Mouse (Mus musculus): ENCODE data around the gene Sec22b.

Gene Sec22b

GRCm38 (mm10) chr3:97909737-97910136 is 8.7 kb downstream of the Sec22b start:
- no peak for DNase-seq (ENCODE audit: low spot score)

DNA sequence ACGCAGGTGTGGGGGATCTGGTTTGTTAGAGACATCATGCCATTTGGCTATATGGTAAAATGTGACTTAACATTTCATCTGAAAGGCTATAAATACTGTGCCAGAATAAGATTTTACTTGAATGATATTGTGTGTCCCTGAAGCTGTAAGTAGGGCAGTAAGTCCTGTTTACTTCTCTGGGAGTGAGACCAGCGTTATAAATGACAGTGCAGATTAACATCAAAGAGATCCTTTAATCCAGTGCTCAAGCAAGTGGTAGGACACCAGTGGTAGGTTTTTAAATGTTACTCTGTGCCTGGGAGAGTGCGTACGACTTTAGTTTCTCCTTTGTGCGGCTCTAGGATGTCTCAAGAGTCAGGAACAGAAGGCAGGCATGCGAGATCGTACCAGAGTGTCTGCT is 10.1 kb downstream of the Sec22b start:
- no peak for DNase-seq (ENCODE audit: low spot score)

DNA sequence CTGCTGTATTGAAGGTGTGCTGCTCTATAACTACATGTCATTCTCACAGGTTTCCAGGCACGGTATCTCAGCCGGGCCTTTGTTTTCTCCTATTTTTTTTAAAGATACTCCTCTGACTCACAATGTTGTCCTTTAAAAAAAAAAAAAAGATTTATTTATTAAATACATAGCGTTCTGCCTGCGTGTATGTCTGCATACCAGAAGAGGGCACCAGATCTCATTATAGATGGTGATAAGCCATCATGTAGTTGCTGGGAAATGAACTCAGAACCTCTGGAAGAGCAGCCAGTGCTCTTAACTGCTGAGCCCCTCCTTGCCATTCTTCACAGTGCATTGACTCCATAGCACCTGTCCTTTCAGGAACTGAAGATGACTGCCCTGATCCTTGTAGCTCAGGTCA is 14.1 kb downstream of the Sec22b start:
- no peak for DNase-seq (ENCODE audit: low spot score)

GRCm38 (mm10) chr3:97918885-97919550 is 18.0 kb downstream of the Sec22b start:
- DNase-seq (ENCODE audit: low spot score) = no peak

- no peak for DNase-seq (ENCODE audit: low spot score)
Measured at GRCm38 (mm10) chr3:97925246-97925645, 24.3 kb downstream of the Sec22b start.

GRCm38 (mm10) chr3:97927322-97927721 is 26.3 kb downstream of the Sec22b start:
- no peak for DNase-seq (ENCODE audit: low spot score)

GRCm38 (mm10) chr3:97928968-97929858 is 28.2 kb downstream of the Sec22b start:
- DNase-seq (ENCODE audit: low spot score) = peak; percentile 88

DNA sequence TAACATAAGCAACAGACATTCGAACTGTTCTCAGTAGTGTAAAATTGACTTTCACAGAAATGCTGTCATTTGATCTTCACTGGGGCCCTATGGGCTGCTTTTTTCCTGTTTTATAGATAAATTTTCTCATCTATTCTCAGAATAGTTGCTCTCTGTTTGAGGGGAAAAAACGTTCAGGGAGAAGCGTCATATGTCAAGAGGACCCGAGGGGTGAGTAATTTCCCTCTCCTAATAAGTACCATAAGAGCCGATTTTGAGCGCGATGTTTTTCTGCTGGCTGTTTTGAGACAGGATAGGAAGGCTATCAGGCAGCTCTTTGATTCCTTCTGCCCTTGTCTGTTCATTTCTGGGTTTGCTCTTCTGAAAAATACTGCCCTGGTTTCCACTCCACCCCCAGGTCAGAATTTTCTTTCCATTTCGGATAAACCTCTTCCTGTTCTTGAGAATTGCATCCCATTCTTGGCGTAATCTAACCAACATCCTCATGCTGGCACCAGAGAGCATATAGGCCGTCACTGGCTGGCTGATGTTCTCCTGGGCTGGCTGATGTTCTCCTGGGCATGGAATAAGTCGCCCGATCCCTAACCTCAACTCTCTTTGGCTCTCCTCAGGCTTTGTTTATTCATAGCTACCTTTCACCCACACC is 29.3 kb downstream of the Sec22b start:
- no peak for DNase-seq (ENCODE audit: low spot score)

- DNase-seq (ENCODE audit: low spot score) = no peak
Measured at GRCm38 (mm10) chr3:97930787-97931158, 29.8 kb downstream of the Sec22b start.

DNA sequence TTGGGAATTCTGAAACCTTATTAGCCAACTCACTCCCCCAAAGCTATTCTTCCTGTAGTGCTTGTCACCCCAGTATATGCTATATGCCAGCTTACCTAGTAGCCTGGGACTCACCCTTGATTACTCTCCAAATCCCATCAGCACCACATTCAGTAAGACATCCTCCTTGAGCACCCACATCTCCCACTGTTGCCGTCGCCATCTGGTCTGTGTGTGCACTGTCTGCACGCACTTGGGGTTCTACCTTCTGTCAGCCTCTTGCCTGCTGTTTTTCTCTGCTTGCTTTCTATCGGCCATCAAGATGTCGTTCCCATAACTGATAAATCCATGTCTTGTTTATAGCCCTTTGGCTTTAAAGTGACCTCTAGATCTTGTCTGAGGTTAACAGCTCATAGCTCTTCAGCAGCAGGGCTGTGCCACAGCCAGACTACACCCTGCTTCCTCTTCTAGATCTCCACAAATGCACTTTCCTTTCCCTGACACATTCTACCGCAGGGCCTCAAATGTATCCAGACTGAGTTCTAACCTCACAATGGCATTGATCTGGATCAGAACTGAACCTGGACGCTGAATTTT is 30.4 kb downstream of the Sec22b start:
- no peak for DNase-seq (ENCODE audit: low spot score)

- no peak for DNase-seq (ENCODE audit: low spot score)
Measured at GRCm38 (mm10) chr3:97932131-97932530, 31.1 kb downstream of the Sec22b start.

- DNase-seq (ENCODE audit: low spot score) = no peak
Measured at GRCm38 (mm10) chr3:97932771-97933170, 31.8 kb downstream of the Sec22b start.

DNA sequence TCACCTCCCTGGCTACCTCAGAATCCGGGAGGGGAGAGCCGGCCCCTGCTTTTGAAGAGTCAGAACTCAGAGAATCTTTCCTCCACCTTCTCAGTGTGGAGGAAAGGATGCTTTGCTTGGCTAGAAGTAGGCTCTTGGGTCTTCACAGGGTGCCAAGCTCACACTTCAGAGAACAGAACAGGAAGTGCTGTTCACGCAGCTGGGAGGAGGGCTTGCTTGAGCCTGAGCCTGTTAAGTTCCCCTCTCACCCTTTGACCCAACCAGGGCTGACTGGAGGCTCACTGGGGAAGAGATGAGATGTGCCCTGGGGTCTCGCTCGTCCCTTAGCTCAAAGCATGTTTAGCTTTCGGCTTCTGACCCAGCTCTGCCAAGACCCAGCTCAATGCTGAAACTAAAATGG is 32.3 kb downstream of the Sec22b start:
- no peak for DNase-seq (ENCODE audit: low spot score)

DNA sequence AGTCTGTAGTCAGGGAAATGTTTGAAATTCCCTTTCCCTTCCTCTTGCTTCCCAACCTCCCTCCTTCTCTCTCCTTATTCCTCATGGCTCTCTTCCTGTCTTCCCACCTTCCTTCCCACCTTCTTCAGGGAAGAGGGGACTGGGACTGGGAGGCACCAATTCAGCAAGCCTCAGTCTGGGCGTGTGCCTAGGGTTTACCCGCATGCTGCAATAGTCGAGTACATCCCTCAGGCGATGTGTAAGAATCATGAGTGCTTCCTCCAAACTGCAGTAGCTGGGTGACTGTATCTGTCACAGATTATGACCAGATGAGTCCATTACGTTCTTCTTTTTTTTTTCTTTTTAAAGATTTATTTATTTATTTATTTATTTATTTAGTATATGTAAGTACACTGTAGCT is 32.8 kb downstream of the Sec22b start:
- no peak for DNase-seq (ENCODE audit: low spot score)

DNA sequence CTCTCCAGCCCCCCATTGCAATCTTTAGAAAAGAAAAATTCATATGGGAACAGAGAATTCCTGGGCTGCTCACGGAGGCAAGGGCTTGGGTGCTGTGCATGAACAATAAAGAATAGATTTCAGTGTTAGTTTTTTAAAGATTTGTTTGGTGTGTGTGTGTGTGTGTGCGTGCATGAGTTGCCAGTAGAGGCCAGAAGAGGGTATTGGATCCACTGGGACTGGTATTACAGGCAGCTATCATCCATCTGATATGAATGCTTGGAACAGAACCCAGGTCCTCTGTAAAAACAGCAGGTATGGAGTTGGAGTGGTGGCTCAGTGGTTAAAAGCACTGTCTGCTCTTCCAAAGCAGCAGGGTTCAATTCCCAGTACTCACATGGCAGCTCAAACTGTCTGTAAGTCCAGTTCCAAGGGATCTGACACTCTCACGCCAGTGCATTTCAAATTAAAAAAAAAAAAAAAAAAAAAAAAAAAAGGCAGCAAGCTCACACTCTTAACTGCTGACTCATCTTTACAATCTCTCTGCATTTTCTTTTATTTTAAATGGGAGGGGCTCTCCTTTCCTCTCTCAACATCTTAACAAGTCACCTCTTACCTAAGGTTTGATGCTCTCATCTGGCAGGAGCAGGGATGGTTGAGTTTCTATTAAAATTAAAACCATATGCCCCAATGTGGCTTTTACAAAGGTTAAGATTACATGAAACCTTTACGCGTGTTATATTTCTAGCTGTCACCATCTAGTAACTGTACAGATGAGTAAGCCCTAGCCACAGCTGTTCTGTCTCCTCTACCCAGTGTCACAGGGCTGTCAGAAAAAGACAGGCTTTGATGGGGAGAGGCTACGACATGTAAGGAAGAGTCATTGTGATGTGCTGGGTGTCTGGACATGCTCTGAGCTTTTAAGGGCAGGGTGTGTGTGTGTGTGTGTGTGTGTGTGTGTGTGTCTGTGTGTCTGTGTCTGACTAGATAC is 33.6 kb downstream of the Sec22b start:
- no peak for DNase-seq (ENCODE audit: low spot score)

GRCm38 (mm10) chr3:97937068-97937944 is 36.3 kb downstream of the Sec22b start:
- no peak for DNase-seq (ENCODE audit: low spot score)

DNA sequence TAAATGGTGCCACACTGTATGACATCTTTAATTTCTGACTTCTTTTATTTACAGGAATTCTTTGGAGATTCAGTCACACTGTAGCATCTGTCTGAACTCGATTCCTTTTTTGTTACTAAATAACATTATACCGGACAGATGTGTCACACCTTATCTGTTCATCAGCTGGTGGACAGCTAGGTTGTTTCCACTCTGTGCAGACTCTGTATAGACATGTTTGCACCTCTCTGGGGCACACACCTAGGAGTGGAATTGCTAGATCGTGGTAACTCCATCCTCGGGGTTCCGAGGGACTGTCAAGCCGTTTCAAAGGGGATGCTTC is 36.9 kb downstream of the Sec22b start:
- DNase-seq (ENCODE audit: low spot score) = no peak

GRCm38 (mm10) chr3:97938814-97939526 is 38.0 kb downstream of the Sec22b start:
- DNase-seq (ENCODE audit: low spot score) = no peak

DNA sequence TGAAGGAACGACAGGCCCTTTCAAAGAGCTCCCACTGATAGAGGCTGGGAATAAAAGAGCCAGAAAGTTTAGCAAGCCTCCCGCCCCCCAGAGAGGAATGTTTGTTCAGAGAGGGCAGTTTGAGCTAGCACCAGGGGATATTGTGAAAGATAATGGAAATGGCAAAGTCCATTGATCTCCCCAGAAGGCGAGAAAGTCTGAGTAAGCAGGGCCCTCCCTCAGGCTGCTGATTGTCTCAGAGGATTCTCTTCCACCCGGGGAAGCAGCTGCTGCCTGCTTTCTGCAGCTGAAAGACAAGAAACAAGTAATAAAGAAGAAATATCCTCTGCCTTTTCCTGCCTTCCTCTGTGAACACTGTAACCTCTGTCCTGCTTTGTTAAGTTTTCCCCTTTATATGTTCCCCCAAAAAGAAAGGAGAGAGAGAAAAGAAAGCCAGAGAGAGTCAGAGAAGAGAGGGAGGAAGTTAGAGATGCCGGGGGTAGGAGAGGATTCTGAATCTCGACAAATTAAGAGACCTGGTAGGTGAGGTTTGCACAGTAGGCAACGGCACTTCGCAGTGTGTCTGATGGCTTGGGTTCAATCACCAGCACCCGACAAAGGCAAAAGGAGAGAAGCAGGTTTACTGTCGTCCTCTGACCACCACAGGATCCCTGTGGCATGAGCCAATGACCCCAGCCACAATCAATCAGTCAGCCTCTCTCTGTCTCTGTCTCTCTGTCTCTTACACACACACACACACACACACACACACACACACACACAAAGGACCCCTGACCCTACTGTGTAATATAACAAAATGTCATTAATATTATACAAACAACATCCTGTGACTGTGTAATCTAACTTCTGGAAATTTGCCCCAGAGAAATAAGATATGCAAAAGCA is 38.9 kb downstream of the Sec22b start:
- DNase-seq (ENCODE audit: low spot score) = no peak

Measured in testis, postnatal 10 days (tissue).